Mouse (Mus musculus) kidney, adult 2 months (tissue): ENCODE data around the gene Gm9944. TPM values are rescaled to one million over a fixed set of nuclear protein-coding genes. Genes with fewer than 3 reads are reported as not detected.

ENCODE experiments used
- DNase-seq: peaks from one replicate; pipeline ENCODE4 v3.0.0; 2021
- H3K27ac ChIP-seq: fragments of 200-500 bp; 2 replicates; pipeline ENCODE4 v1.5.1; 2012; ENCODE audit warnings: low read depth, low read length, control low read depth, inconsistent platforms; ENCODE audit not compliant: insufficient read depth
- H3K27me3 ChIP-seq: fragments of 200-500 bp; replicated peaks from 2 replicates; pipeline ENCODE4 v1.6.1; 2012; ENCODE audit warnings: mild to moderate bottlenecking, moderate library complexity, low read length, inconsistent platforms; ENCODE audit not compliant: control insufficient read depth, insufficient read depth
- H3K36me3 ChIP-seq: fragments of 200-500 bp; 2 replicates; pipeline ENCODE4 v1.6.1; 2012; ENCODE audit warnings: mild to moderate bottlenecking, moderate library complexity, low read length, inconsistent platforms; ENCODE audit not compliant: control insufficient read depth, insufficient read depth
- H3K4me1 ChIP-seq: fragments of 200-500 bp; 2 replicates; pipeline ENCODE4 v1.6.1; 2011; ENCODE audit warnings: low read length; ENCODE audit not compliant: control insufficient read depth, insufficient read depth
- H3K4me3 ChIP-seq: fragments of 200-500 bp; 2 replicates; pipeline ENCODE4 v1.5.1; 2011; ENCODE audit warnings: mild to moderate bottlenecking, low read depth, low read length, control low read depth; ENCODE audit not compliant: insufficient read depth
- CTCF ChIP-seq: fragments of 200-500 bp; conservative IDR thresholded peaks from 2 replicates; pipeline ENCODE4 v1.5.1; 2011; ENCODE audit warnings: low read depth, mild to moderate bottlenecking, control low read depth, low read length, moderate library complexity, mixed read lengths; ENCODE audit not compliant: insufficient read depth, insufficient read length
- POLR2A ChIP-seq: fragments of 200-500 bp; IDR thresholded peaks from one replicate; pipeline ENCODE4 v1.6.1; 2011; ENCODE audit warnings: low read depth, low read length, control low read depth
- WGBS: fragments of 180-500 bp; shearing (Covaris S2); methylation state at CpG from one replicate; pipeline ENCODE4 v1.1.7; 2018; 5-methylcytosine and 5-hydroxymethylcytosine counted together
- polyA plus RNA-seq: library from polyadenylated mRNA; depleted of rRNA; stranded (reverse); fragments of >200 nt; gene quantifications from 2 replicates; pipeline ENCODE4 v1.2.3, GENCODE M21; 2012; rRNA removed

Gm9944 gene
- polyA plus RNA-seq, 1 experiment = not detected

- no peak for DNase-seq
- Histone ChIP-seq H3K27ac (no peak overlapping the region), H3K4me3 (no peak overlapping the region), H3K27me3 (no peaks in the 10 kb centered on the region), H3K4me1 (no peaks in the 10 kb centered on the region), H3K36me3 (no peaks in the 10 kb centered on the region)
- no peak for TF ChIP-seq CTCF
- TF ChIP-seq POLR2A = no peak
- WGBS = 66% methylated on average over 3 of the region's 3 CpGs
These were observed 46.9 kb downstream of the Gm9944 start for GRCm38 (mm10) chr4:144406261-144406660.

GRCm38 (mm10) chr4:144404456-144405086 is 48.5 kb downstream of the Gm9944 start:
- Histone ChIP-seq H3K4me3 (peak overlapping the region; percentile 48), H3K4me1 (no peaks in the 10 kb centered on the region), H3K36me3 (no peaks in the 10 kb centered on the region), H3K27ac (no peak overlapping the region), H3K27me3 (no peaks in the 10 kb centered on the region)
- peak; percentile 14 for DNase-seq
- WGBS = 4% methylated on average over 17 of the region's 17 CpGs
- TF ChIP-seq POLR2A = no peak
- no peak for TF ChIP-seq CTCF

Other genes with a start within 250 kb of the Gm9944 start
- gene C87977, start 240.0 kb downstream of the Gm9944 start, polyA plus RNA-seq = not detected in 2 replicates
- gene Pramel5, start 172.8 kb downstream of the Gm9944 start, polyA plus RNA-seq = not detected in 2 replicates
- not detected in 2 replicates for gene Gm13128, start 123.1 kb downstream of the Gm9944 start, polyA plus RNA-seq
- gene Gm13119, start 95.4 kb downstream of the Gm9944 start, polyA plus RNA-seq = not detected in 2 replicates
- gene Pramef20, start 75.4 kb downstream of the Gm9944 start, polyA plus RNA-seq = not detected in 2 replicates
- gene Pramef12, start 44.9 kb downstream of the Gm9944 start, polyA plus RNA-seq = 0.22 and 0.23 TPM in 2 replicates
- not detected in 2 replicates for gene 1700012P22Rik, start 14.5 kb downstream of the Gm9944 start, polyA plus RNA-seq
- gene Aadacl3, start 10.4 kb upstream of the Gm9944 start, polyA plus RNA-seq = not detected in 2 replicates
- not detected in 2 replicates for gene 9430007A20Rik, start 66.5 kb upstream of the Gm9944 start, polyA plus RNA-seq
- not detected in 2 replicates for gene Gm13124, start 111.8 kb upstream of the Gm9944 start, polyA plus RNA-seq
- gene Aadacl4, start 160.4 kb upstream of the Gm9944 start, polyA plus RNA-seq = not detected in 2 replicates
- not detected in 2 replicates for gene Gm436, start 233.1 kb upstream of the Gm9944 start, polyA plus RNA-seq